ENCODE assay signal across 8 mouse cellular contexts in genomic region chr4:137660364-137661077, GRCm38 (mm10). TPM values are rescaled to one million over a fixed set of nuclear protein-coding genes. Genes with fewer than 3 reads are reported as not detected.
DNase-seq lines count a peak whose midpoint lies in the region; ATAC-seq lines count a peak whose summit lies in the region.

No protein-coding gene starts in this region.

- H3K9me3 ChIP-seq in kidney, embryonic 16.5 days (ENCODE audit: low read length): no peaks in the 10 kb centered on the region
- H3K9me3 ChIP-seq in embryonic facial prominence, embryonic 11.5 days (replicated peaks; ENCODE audit: control insufficient read depth, low read length): no peaks in the 10 kb centered on the region

- peaks cover 25% of the 10 kb centered on the region for H3K4me1 ChIP-seq in kidney, embryonic 16.5 days (ENCODE audit: insufficient read depth, low read length)
- H3K4me1 ChIP-seq in embryonic facial prominence, embryonic 11.5 days (ENCODE audit: control insufficient read depth, insufficient read depth, low read length): peaks cover 4% of the 10 kb centered on the region

- WGBS in kidney, embryonic 16.5 days: 67% methylated on average over 10 of the region's 10 CpGs
- WGBS in embryonic facial prominence, embryonic 11.5 days: 59% methylated on average over 10 of the region's 10 CpGs

- H3K36me3 ChIP-seq in kidney, embryonic 16.5 days (ENCODE audit: insufficient read depth, low read length): peaks cover 23% of the 10 kb centered on the region
- H3K36me3 ChIP-seq in embryonic facial prominence, embryonic 11.5 days (replicated peaks; ENCODE audit: control insufficient read depth, insufficient read depth, low read depth, low read length): no peaks in the 10 kb centered on the region; the same call in 1 of the 2 replicates

- ATAC-seq in kidney, embryonic 16.5 days (ENCODE audit: low FRiP score, low TSS enrichment): no peak
- 0 out of 2 replicates have a peak, but pooled peaks have one; percentile 10 for ATAC-seq in embryonic facial prominence, embryonic 11.5 days (replicated peaks; ENCODE audit: insufficient number of reproducible peaks, low FRiP score, low TSS enrichment, low read depth)

- H3K4me2 ChIP-seq in kidney, embryonic 16.5 days (replicated peaks; ENCODE audit: low read depth, low read length): no peak overlapping the region
- H3K4me2 ChIP-seq in embryonic facial prominence, embryonic 11.5 days (ENCODE audit: low read depth, low read length): no peak overlapping the region

- no peak overlapping the region for H3K9ac ChIP-seq in kidney, embryonic 16.5 days (replicated peaks; ENCODE audit: low read length)
- H3K9ac ChIP-seq in embryonic facial prominence, embryonic 11.5 days (replicated peaks; ENCODE audit: low read length): no peak overlapping the region

- H3K27me3 ChIP-seq in kidney, embryonic 16.5 days (ENCODE audit: insufficient read depth, low read length): peaks cover 21% of the 10 kb centered on the region
- peaks cover 17% of the 10 kb centered on the region for H3K27me3 ChIP-seq in embryonic facial prominence, embryonic 11.5 days (ENCODE audit: control insufficient read depth, insufficient read depth, low read length)

- H3K4me3 ChIP-seq in kidney, embryonic 16.5 days (ENCODE audit: low read length): no peak overlapping the region
- H3K4me3 ChIP-seq in embryonic facial prominence, embryonic 11.5 days (ENCODE audit: low read depth, low read length): no peak overlapping the region

- DNase-seq in adrenal gland, postnatal 14 days: peak; percentile 58
- no peak for DNase-seq in adrenal gland, adult 2 months
- no peak for DNase-seq in kidney, postnatal 4 days
- DNase-seq in embryonic facial prominence, embryonic 11.5 days (ENCODE audit: low spot score): no peak
- peak; percentile 55 to 82 for DNase-seq in lung, postnatal 4 days
- no peak for DNase-seq in layer of hippocampus, adult 9-11 months
- no peak for DNase-seq in ovary, postnatal 14 days (ENCODE audit: low spot score)

- H3K27ac ChIP-seq in kidney, embryonic 16.5 days (ENCODE audit: low read length): peak overlapping the region; percentile 63
- no peak overlapping the region for H3K27ac ChIP-seq in embryonic facial prominence, embryonic 11.5 days (replicated peaks; ENCODE audit: low read depth, low read length)

RNA-seq across cellular contexts. Expression of gene Rap1gap, which starts 4.0 kb away (rescaled TPM):
- total RNA-seq in adrenal gland, postnatal 14 days (2021): 40.8 and 44.9 TPM in 2 replicates
- total RNA-seq in adrenal gland, adult 2 months (2021): 100 to 1,000 TPM; 119 to 172 TPM
- polyA plus RNA-seq in adrenal gland, adult 2 months (2012; rRNA removed): 489 and 541 TPM in 2 replicates
- polyA plus RNA-seq in kidney, embryonic 16.5 days (2015; fragmentation: Nextera tagmentation; extraction: Ambion mirVana): 22.0 and 31.7 TPM in 2 replicates
- 5.7 and 6.9 TPM in 2 replicates for polyA plus RNA-seq in embryonic facial prominence, embryonic 11.5 days (2014; fragmentation: Nextera tagmentation; extraction: Ambion mirVana)

Comparison
In these comparisons a context has a peak if more than half of its experiments do, and no peak if none do; other contexts are left out.
1. DNase-seq: peak in adrenal gland, postnatal 14 days (single experiment) and lung, postnatal 4 days (2 of 2); none in adrenal gland, adult 2 months (single experiment), kidney, postnatal 4 days (0 of 2), embryonic facial prominence, embryonic 11.5 days (single experiment), layer of hippocampus, adult 9-11 months (single experiment) and ovary, postnatal 14 days (single experiment).
2. RNA of gene Rap1gap, which starts 4.0 kb away (polyA plus RNA-seq): 489 to 541 TPM in adrenal gland, adult 2 months; 22.0 to 31.7 TPM in kidney, embryonic 16.5 days and 5.7 to 6.9 TPM in embryonic facial prominence, embryonic 11.5 days; every median in the first group is over 10 times any median in the second.